Comparison of ENCODE assay signal across 14 mouse cellular contexts in genomic region chr3:66976889-66977615, GRCm38 (mm10). TPM values are rescaled to one million over a fixed set of nuclear protein-coding genes. Genes with fewer than 3 reads are reported as not detected.
DNase-seq lines count a peak whose midpoint lies in the region; ATAC-seq lines count a peak whose summit lies in the region.
"Had no signal": no experiment of that assay in that cellular context is flagged by ENCODE, and none has a peak within 500 bp of the region (broad histone marks: within the 10 kb centered on the region; RNA-seq: fewer than 3 reads in every experiment).

No protein-coding gene starts in this region.

- ATAC-seq in hindbrain, embryonic 16.5 days: no peak
- ATAC-seq in embryonic facial prominence, embryonic 14.5 days (ENCODE audit: low read depth): no peak
- no peak for ATAC-seq in limb, embryonic 15.5 days (ENCODE audit: insufficient number of reproducible peaks, low FRiP score, low TSS enrichment, low read depth)
- ATAC-seq in neural tube, embryonic 13.5 days (ENCODE audit: low read depth): no peak
- no peak for ATAC-seq in activated CD4-positive, CD25-positive, alpha-beta regulatory T cell, adult 4 months
- no peak for ATAC-seq in monocyte, adult 5-6 weeks (replicated peaks; ENCODE audit: insufficient number of reproducible peaks, low FRiP score, low TSS enrichment, poor library complexity, severe bottlenecking)
- ATAC-seq: liver, postnatal 0 days had no signal

- H3K36me3 ChIP-seq in hindbrain, embryonic 10.5 days: no peaks in the 10 kb centered on the region
- no peaks in the 10 kb centered on the region for H3K36me3 ChIP-seq in hindbrain, embryonic 16.5 days (ENCODE audit: control insufficient read depth, insufficient read depth, low read length)
- no peaks in the 10 kb centered on the region for H3K36me3 ChIP-seq in embryonic facial prominence, embryonic 14.5 days (ENCODE audit: control insufficient read depth, insufficient read depth, low read length)
- H3K36me3 ChIP-seq in limb, embryonic 15.5 days: no peaks in the 10 kb centered on the region
- no peaks in the 10 kb centered on the region for H3K36me3 ChIP-seq in neural tube, embryonic 13.5 days

- H3K27ac ChIP-seq in hindbrain, embryonic 10.5 days: no peak overlapping the region
- no peak overlapping the region for H3K27ac ChIP-seq in hindbrain, embryonic 16.5 days (ENCODE audit: low read depth, low read length)
- no peak overlapping the region; the same call in 1 of the 2 replicates for H3K27ac ChIP-seq in embryonic facial prominence, embryonic 14.5 days (replicated peaks; ENCODE audit: low read depth, low read length)
- 0 out of 2 replicates have a peak overlapping the region, but pooled peaks have one; percentile 72 for H3K27ac ChIP-seq in limb, embryonic 15.5 days
- H3K27ac ChIP-seq in neural tube, embryonic 13.5 days (replicated peaks): no peak overlapping the region

- peaks cover 100% of the 10 kb centered on the region for H3K27me3 ChIP-seq in hindbrain, embryonic 10.5 days (ENCODE audit: insufficient read depth, poor library complexity, severe bottlenecking)
- H3K27me3 ChIP-seq in hindbrain, embryonic 16.5 days (replicated peaks; ENCODE audit: control insufficient read depth, insufficient read depth, low read length): peaks cover 54% of the 10 kb centered on the region
- peaks cover 91% of the 10 kb centered on the region for H3K27me3 ChIP-seq in embryonic facial prominence, embryonic 14.5 days (replicated peaks; ENCODE audit: control insufficient read depth, insufficient read depth, low read length)
- H3K27me3 ChIP-seq in limb, embryonic 15.5 days: peaks cover 75% of the 10 kb centered on the region
- peaks cover 95% of the 10 kb centered on the region for H3K27me3 ChIP-seq in neural tube, embryonic 13.5 days

- H3K9me3 ChIP-seq in hindbrain, embryonic 10.5 days: no peaks in the 10 kb centered on the region
- H3K9me3 ChIP-seq in hindbrain, embryonic 16.5 days (ENCODE audit: control insufficient read depth, low read length): no peaks in the 10 kb centered on the region
- H3K9me3 ChIP-seq in embryonic facial prominence, embryonic 14.5 days (ENCODE audit: control insufficient read depth, low read length): no peaks in the 10 kb centered on the region
- no peaks in the 10 kb centered on the region for H3K9me3 ChIP-seq in limb, embryonic 15.5 days
- no peaks in the 10 kb centered on the region for H3K9me3 ChIP-seq in neural tube, embryonic 13.5 days

- peak; percentile 37 for DNase-seq in hindbrain, embryonic 10.5 days (ENCODE audit: low spot score)
- DNase-seq in embryonic facial prominence, embryonic 14.5 days (ENCODE audit: low spot score): peak; percentile 64
- DNase-seq in right cerebral cortex, adult 18-20 months: no peak
- DNase-seq: adrenal gland, postnatal 36 days; cerebellum, adult 2 months; kidney, postnatal 25 days; liver, postnatal 0 days had no signal

- no peak overlapping the region for H3K4me3 ChIP-seq in hindbrain, embryonic 10.5 days
- H3K4me3 ChIP-seq in hindbrain, embryonic 16.5 days (ENCODE audit: low read length): no peak overlapping the region
- H3K4me3 ChIP-seq in embryonic facial prominence, embryonic 14.5 days (ENCODE audit: low read depth, low read length): peak overlapping the region; percentile 65; the same call in 1 of the 2 replicates
- H3K4me3 ChIP-seq in limb, embryonic 15.5 days: peak overlapping the region; percentile 62
- H3K4me3 ChIP-seq in neural tube, embryonic 13.5 days: no peak overlapping the region
- H3K4me3 ChIP-seq: erythroblast, embryonic 14.5 days had no signal

- H3K4me2 ChIP-seq in hindbrain, embryonic 16.5 days (ENCODE audit: low read length): no peak overlapping the region
- peak overlapping the region; percentile 85 for H3K4me2 ChIP-seq in embryonic facial prominence, embryonic 14.5 days (ENCODE audit: low read depth, low read length)
- no peak overlapping the region for H3K4me2 ChIP-seq in limb, embryonic 15.5 days
- peak overlapping the region; percentile 37; the same call in 1 of the 2 replicates for H3K4me2 ChIP-seq in neural tube, embryonic 13.5 days

- no peak overlapping the region for H3K9ac ChIP-seq in hindbrain, embryonic 16.5 days (ENCODE audit: low read depth, low read length)
- H3K9ac ChIP-seq in embryonic facial prominence, embryonic 14.5 days (ENCODE audit: low read depth, low read length): no peak overlapping the region
- H3K9ac ChIP-seq in limb, embryonic 15.5 days: no peak overlapping the region
- no peak overlapping the region for H3K9ac ChIP-seq in neural tube, embryonic 13.5 days
- H3K9ac ChIP-seq: liver, postnatal 0 days had no signal

- peaks cover 38% of the 10 kb centered on the region for H3K4me1 ChIP-seq in hindbrain, embryonic 10.5 days (replicated peaks)
- H3K4me1 ChIP-seq in hindbrain, embryonic 16.5 days (ENCODE audit: control insufficient read depth, insufficient read depth, low read depth, low read length): peaks cover 14% of the 10 kb centered on the region
- H3K4me1 ChIP-seq in embryonic facial prominence, embryonic 14.5 days (ENCODE audit: control insufficient read depth, insufficient read depth, low read length): 0 out of 2 replicates have a peak, but pooled peaks cover 13% of the 10 kb centered on the region
- peaks cover 29% of the 10 kb centered on the region for H3K4me1 ChIP-seq in limb, embryonic 15.5 days
- peaks cover 28% of the 10 kb centered on the region for H3K4me1 ChIP-seq in neural tube, embryonic 13.5 days (replicated peaks)

- 2% methylated on average over 13 of the region's 13 CpGs for WGBS in hindbrain, embryonic 10.5 days
- WGBS in hindbrain, embryonic 16.5 days: 4% methylated on average over 13 of the region's 13 CpGs
- 13% methylated on average over 13 of the region's 13 CpGs for WGBS in embryonic facial prominence, embryonic 14.5 days
- WGBS in limb, embryonic 15.5 days: 15% methylated on average over 13 of the region's 13 CpGs
- WGBS in neural tube, embryonic 13.5 days: 3% methylated on average over 13 of the region's 13 CpGs

RNA-seq across cellular contexts. Expression of gene Rsrc1, which starts 4.1 kb away (rescaled TPM):
- polyA plus RNA-seq in hindbrain, embryonic 10.5 days (2016; fragmentation: Nextera tagmentation; extraction: Ambion mirVana): 31.7 and 38.2 TPM in 2 replicates
- 30.4 and 31.5 TPM in 2 replicates for polyA plus RNA-seq in hindbrain, embryonic 16.5 days (2015; fragmentation: Nextera tagmentation; extraction: Ambion mirVana)
- 36.6 and 37.0 TPM in 2 replicates for polyA plus RNA-seq in embryonic facial prominence, embryonic 14.5 days (2014; fragmentation: Nextera tagmentation; extraction: Ambion mirVana)
- 36.4 and 39.7 TPM in 2 replicates for polyA plus RNA-seq in limb, embryonic 15.5 days (2015; fragmentation: Nextera tagmentation; extraction: Ambion mirVana)
- polyA plus RNA-seq in neural tube, embryonic 13.5 days (2015; fragmentation: Nextera tagmentation; extraction: Ambion mirVana): 34.5 and 39.0 TPM in 2 replicates
- 10 to 100 TPM; 32.0 to 42.4 TPM for polyA plus RNA-seq in activated CD4-positive, CD25-positive, alpha-beta regulatory T cell, adult 4 months (2017; shearing (Covaris generic))
- total RNA-seq in monocyte, adult 5-6 weeks (2017): 31.7 to 43.5 TPM (median 36.8 TPM) in 3 replicates

RNA-seq across cellular contexts. Expression of gene Shox2, which starts 4.5 kb away (rescaled TPM):
- polyA plus RNA-seq in hindbrain, embryonic 10.5 days (2016; fragmentation: Nextera tagmentation; extraction: Ambion mirVana): 12.3 and 17.2 TPM in 2 replicates
- 17.5 and 23.5 TPM in 2 replicates for polyA plus RNA-seq in hindbrain, embryonic 16.5 days (2015; fragmentation: Nextera tagmentation; extraction: Ambion mirVana)
- 17.8 and 18.6 TPM in 2 replicates for polyA plus RNA-seq in embryonic facial prominence, embryonic 14.5 days (2014; fragmentation: Nextera tagmentation; extraction: Ambion mirVana)
- polyA plus RNA-seq in limb, embryonic 15.5 days (2015; fragmentation: Nextera tagmentation; extraction: Ambion mirVana): 33.9 and 34.1 TPM in 2 replicates
- polyA plus RNA-seq in neural tube, embryonic 13.5 days (2015; fragmentation: Nextera tagmentation; extraction: Ambion mirVana): 18.6 and 18.9 TPM in 2 replicates
- polyA plus RNA-seq in activated CD4-positive, CD25-positive, alpha-beta regulatory T cell, adult 4 months (2017; shearing (Covaris generic)): not detected
- total RNA-seq in monocyte, adult 5-6 weeks (2017): 0.10 to 0.29 TPM in 2 of 3 replicates, not detected in the other
- total RNA-seq: hematopoietic stem cell, adult 5-6 weeks had no signal
- polyA plus RNA-seq: erythroblast, embryonic 14.5 days had no signal

Comparison
In these comparisons a context has a peak if more than half of its experiments do, and no peak if none do; other contexts are left out.
1. H3K4me3 ChIP-seq: peak in embryonic facial prominence, embryonic 14.5 days (single experiment) and limb, embryonic 15.5 days (single experiment); none in hindbrain, embryonic 10.5 days (single experiment), hindbrain, embryonic 16.5 days (single experiment) and neural tube, embryonic 13.5 days (single experiment).
2. H3K4me2 ChIP-seq: peak in embryonic facial prominence, embryonic 14.5 days (single experiment) and neural tube, embryonic 13.5 days (single experiment); none in hindbrain, embryonic 16.5 days (single experiment) and limb, embryonic 15.5 days (single experiment).
3. RNA of gene Shox2, which starts 4.5 kb away (polyA plus RNA-seq): 33.9 to 34.1 TPM in limb, embryonic 15.5 days, 18.6 to 18.9 TPM in neural tube, embryonic 13.5 days, 17.8 to 18.6 TPM in embryonic facial prominence, embryonic 14.5 days, 17.5 to 23.5 TPM in hindbrain, embryonic 16.5 days and 12.3 to 17.2 TPM in hindbrain, embryonic 10.5 days; not detected in activated CD4-positive, CD25-positive, alpha-beta regulatory T cell, adult 4 months; every median in the first group is over 10 times any median in the second.